Mouse (Mus musculus): ENCODE measurements at regions not wholly inside any gene's neighbourhood (a gene's known extent, or its start where the extent isn't known, plus 50 kb on each side); places are given as distances from the start of the nearest gene placed in this dataset.
"Not testable (repeated sequence)": the region's sequence is repeated elsewhere in the genome, so short reads cannot be mapped to it uniquely, and the experiment has no call there.

DNA sequence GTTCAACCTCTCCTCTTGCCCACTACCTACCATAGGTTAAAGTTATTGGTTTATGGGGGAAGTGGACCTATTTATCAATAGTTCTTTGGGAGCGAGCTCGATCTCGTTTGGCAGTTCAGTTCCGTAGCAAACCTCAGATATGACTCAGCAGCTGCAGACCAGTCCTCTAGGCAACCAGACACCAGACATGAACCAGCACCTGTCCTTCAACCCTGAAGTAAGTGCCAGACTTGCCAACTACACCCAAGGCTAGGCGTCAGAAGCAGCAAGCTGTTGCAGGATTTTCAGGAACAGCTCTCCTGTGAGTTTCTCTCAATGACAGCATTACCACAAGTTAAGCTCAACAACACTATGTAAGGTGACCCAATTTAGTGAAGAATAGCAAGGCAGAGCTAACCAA is 53.3 kb upstream of the Trdn start:
- DNase-seq (ENCODE audit: low spot score), result no peak

DNA sequence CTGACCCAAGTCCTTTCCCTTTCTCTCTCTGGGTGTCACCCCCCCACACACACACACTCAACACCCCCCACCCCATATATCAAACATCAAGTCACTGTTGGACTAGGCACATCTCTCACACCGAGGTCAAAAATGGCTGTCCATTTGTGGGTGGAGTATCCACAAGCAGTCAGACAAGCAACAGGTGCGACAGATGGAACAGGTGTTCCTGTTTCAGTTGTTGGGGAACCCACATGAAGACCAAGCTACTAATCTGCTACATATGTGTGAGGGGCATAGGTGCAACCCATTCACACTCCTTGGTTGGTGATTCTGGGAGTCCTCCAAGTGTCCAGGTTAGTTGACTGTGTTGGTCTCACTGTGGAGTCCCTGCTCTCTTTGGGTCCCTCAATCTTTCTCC is 58.1 kb upstream of the Trdn start:
- DNase-seq (ENCODE audit: low spot score), result no peak

DNA sequence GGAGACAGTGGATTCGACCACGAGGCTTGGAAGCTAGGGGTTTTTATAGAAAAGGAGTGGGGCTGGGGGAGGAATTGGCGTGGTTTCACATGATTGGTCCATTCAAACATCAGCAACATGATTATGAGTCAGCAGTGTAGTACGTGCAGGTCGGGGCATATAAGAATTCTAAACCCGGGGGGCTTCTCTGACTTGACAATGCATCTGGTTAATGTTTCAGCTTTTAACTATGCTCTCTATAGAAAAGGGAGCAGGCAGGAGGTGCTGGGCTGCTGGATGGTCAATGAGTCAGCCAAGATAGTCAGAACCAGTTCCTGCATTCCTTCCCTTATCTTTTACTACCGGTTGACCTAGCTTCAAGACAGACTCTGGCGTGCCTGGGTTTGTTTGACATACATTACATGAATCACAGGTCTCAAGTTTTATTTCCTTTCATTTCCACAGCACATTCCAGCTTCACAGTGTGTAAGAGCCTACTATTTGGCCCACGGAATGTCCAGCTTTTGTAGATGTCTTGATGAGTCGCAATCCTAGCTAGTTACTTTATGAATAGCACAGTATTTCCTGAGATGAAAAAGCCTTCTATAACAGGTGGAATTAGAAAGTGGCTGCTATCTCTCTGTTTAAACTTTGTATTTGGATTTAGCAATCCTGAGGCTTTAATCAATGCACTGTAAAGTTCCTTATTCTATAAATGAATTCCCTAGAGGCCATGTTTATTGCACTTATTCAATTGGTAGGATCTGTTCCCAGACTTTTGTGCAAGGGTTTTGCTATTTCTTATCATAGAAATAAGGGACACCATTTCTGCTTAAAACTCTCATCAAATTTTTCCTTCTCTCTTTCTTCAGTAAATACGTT is 94.7 kb upstream of the Nkain2 start:
- no peak for DNase-seq (ENCODE audit: low spot score)

DNA sequence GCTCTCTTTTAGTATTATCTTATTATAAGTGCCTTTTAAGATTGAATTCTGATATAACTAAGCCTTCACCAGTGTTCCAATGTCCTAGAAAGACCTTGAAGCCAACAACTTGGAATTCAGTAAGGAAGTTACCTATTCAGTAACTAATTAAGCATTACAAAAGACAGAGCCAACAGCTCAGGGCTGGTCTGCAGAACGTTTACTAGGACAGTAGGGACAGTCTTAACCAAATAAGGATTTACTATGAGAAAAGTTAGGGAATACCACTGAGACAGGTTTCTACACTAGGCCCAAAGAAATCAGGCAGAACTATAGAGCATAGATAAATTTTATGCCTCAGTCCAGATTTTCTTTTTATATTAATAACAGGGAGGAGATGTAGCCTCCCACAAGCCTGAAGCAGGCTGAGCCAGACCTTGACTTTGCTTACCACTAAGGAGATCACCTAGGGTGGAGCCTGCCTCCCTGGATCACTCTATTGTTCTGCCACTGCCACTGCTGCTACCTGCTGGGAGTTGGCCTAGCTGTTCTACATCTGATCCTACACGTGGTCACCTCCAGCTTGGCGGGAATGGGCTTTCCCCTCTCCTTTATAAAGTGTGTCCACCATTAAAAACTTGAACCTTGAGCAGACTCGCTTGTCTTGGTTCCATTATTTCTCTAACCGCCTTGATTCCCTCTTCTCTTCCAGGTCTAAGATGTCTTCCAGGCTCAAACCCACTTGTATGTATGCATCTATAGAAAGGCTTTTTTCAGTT is 68.2 kb upstream of the Nkain2 start:
- DNase-seq (ENCODE audit: low spot score), result not testable (repeated sequence)

DNA sequence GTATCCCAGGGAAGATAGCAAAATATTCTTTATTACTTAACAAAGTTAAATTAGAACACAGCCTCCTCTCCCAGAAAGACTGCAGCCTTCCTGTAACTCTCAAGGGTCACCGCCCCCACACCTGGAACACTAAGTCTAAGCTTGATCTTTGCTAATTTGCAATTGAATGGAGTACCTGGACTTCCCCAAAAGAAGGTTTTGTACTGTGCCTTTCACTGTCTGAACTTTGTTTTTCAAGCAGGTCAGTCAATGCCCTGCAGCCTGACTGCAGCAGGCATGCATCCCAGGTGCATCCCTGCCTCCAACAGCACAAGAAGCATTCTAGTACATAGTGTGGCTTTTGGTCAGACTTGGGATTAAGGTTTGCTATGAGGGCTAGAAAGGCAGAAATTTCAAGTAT is 67.2 kb upstream of the Nkain2 start:
- not testable (repeated sequence) for DNase-seq (ENCODE audit: low spot score)

DNA sequence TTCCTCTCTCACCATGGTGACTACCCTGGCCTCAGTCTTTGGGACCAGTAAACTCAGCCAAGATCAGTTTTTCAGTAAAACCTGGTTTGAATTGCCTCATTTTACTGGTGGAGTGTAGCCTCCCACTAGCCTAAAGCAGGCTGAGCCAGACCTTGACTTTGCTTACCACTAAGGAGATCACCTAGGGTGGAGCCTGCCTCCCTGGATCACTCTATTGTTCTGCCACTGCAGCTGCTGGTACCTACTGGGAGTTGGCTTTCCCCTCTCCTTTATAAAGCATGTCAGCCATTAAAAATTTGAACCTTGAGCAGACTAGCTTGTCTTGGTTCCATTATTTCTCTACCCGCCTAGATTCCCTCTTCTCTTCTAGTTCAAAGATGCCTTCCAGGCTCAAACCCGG is 63.5 kb upstream of the Nkain2 start:
- DNase-seq (ENCODE audit: low spot score), result not testable (repeated sequence)

DNA sequence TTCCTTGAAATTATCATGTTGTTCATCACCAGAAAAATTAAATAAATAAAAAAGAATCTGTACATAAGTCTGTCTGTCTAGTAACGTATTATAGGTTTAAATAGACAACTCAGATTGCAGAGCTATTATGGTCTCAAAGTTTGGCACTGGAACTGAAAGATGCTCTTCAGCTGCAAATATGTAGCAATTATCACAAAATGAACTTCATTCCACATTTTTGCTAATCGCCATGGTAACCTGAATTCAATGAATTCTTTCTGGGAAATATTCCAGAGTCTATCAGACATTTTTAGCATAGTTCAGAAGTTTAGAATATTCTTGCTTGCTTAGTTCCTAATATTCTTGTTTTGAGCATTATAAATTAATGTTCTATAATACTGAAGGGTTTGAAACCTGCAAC is 62.2 kb upstream of the Nkain2 start:
- DNase-seq (ENCODE audit: low spot score), result peak; percentile 4

DNA sequence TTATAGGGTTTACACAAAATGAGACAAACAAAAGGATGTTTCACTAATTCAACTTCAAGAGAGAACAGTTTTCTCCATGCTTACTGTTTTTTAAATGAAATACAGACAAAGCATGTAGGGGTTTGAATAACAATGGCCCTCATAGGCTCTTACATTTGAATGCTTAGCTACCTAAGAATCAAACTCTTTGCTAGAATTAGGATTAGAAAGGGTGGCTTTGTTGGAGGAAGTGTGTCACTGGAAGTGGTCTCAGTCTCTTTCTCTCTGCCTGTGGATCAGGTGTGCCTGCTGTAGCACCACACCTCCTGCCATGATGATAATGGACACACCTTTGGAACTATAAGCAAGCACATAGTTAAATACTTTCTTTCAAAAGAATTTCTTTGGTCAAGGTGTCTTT is 52.8 kb upstream of the Nkain2 start:
- DNase-seq (ENCODE audit: low spot score), result no peak

Data from left cerebral cortex, adult 11 months (tissue).